Mouse (Mus musculus) adrenal gland, postnatal 36 days (tissue): ENCODE results near the gene Casp7. TPM values are rescaled to one million over a fixed set of nuclear protein-coding genes. Genes with fewer than 3 reads are reported as not detected.

Source experiments
- DNase-seq, 2 experiments: peaks; one replicate each; pipeline ENCODE4 v3.0.0; 2021; ENCODE audit warnings: mixed read lengths in 1 of 2
- total RNA-seq, 2 experiments: library from RNA; stranded (reverse); gene quantifications; 2 replicates each; pipeline ENCODE4 v1.2.3; 2021

The Casp7 gene
- total RNA-seq, 2 experiments from 2014 or later, result 7.2 to 9.9 TPM

GRCm38 (mm10) chr19:56470286-56471020 lies 73.5 kb downstream of the Casp7 start:
- no peak for DNase-seq

GRCm38 (mm10) chr19:56471934-56472333 lies 75.0 kb downstream of the Casp7 start:
- no peak for DNase-seq

GRCm38 (mm10) chr19:56474869-56475550 lies 78.1 kb downstream of the Casp7 start:
- peak; percentile 5 to 24 for DNase-seq

GRCm38 (mm10) chr19:56476546-56476945 lies 79.6 kb downstream of the Casp7 start:
- DNase-seq, result no peak

- no peak for DNase-seq
Measured at GRCm38 (mm10) chr19:56477253-56477652, 80.3 kb downstream of the Casp7 start.

- DNase-seq, result no peak
Measured at GRCm38 (mm10) chr19:56477832-56478231, 80.9 kb downstream of the Casp7 start.

GRCm38 (mm10) chr19:56484630-56485375 lies 87.9 kb downstream of the Casp7 start:
- no peak for DNase-seq

- DNase-seq, result peak; percentile 22 to 36
Measured at GRCm38 (mm10) chr19:56485376-56486271, 88.7 kb downstream of the Casp7 start.

- no peak for DNase-seq
Measured at GRCm38 (mm10) chr19:56486926-56487325, 90.0 kb downstream of the Casp7 start.

GRCm38 (mm10) chr19:56487339-56487738 lies 90.4 kb downstream of the Casp7 start:
- DNase-seq, result no peak

GRCm38 (mm10) chr19:56489601-56490000 lies 92.7 kb downstream of the Casp7 start:
- DNase-seq, result no peak

Other genes with a start within 250 kb of the Casp7 start
- under 1 TPM in 1 of 2 experiments, not detected in 1; 0.33 TPM for gene Habp2, start 110.0 kb upstream of the Casp7 start, total RNA-seq
- gene Nrap, start 7.1 kb upstream of the Casp7 start, total RNA-seq, result under 1 TPM; 0.07 to 0.20 TPM
- gene Plekhs1, start 64.5 kb downstream of the Casp7 start, total RNA-seq, result under 1 TPM in 1 of 2 experiments, not detected in 1; 0.26 TPM
- 10 to 100 TPM; 10.2 to 12.0 TPM for gene Dclre1a, start 151.1 kb downstream of the Casp7 start, total RNA-seq
- gene Nhlrc2, start 151.1 kb downstream of the Casp7 start, total RNA-seq, result 10 to 100 TPM; 18.5 to 19.2 TPM